Mouse (Mus musculus) E14TG2a.4 (cell line): ENCODE data around the gene Hnrnpul1.
"Not testable (repeated sequence)": the region's sequence is repeated elsewhere in the genome, so short reads cannot be mapped to it uniquely, and the experiment has no call there.

ENCODE experiments used
- CTCF ChIP-seq: conservative IDR thresholded peaks from 2 replicates; pipeline ENCODE4 v1.5.1; 2014; ENCODE audit warnings: low read length
- POU5F1 ChIP-seq: IDR thresholded peaks from 2 replicates; pipeline ENCODE4 v1.6.1; 2014; ENCODE audit warnings: low read length, borderline replicate concordance

DNA sequence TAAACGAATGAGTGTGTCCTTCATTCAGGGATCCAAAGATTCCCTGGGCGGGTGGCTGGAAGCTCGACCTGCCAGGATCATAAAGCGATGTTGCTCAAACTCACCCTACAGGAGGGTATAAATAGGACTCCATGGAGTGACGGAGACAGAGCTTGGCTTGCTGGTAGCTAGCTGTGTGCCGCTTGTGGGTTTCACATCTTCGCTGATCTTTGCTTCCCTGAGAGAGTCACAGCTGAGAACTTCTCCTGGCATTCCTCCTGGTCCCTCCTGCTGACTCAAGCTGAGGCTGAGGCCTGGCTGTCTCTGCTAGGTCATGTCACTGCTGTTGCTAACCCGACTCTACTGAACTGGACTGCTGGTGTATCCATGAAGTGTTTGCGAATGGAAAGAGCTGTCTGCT, 38.4 kb upstream of the Hnrnpul1 start:
- TF ChIP-seq CTCF, POU5F1: not testable (repeated sequence)
